Mouse (Mus musculus) lung, embryonic 15.5 days (tissue): ENCODE measurements at regions not wholly inside any gene's neighbourhood (a gene's known extent, or its start where the extent isn't known, plus 50 kb on each side); places are given as distances from the start of the nearest gene placed in this dataset.

Source experiments
- ATAC-seq: fragments of 200-750 bp; cut with Nextera tagmentation; 2 replicates; pipeline ENCODE4 v1.8.0; 2017; ENCODE audit warnings: moderate number of reproducible peaks, borderline replicate concordance; ENCODE audit not compliant: low FRiP score, low TSS enrichment; ENCODE audit errors: extremely low read depth
- H3K27ac ChIP-seq: fragments of 300-500 bp; sonication (generic); 2 replicates; pipeline ENCODE4 v1.5.1; 2015; ENCODE audit warnings: moderate library complexity, mild to moderate bottlenecking, inconsistent platforms
- H3K27me3 ChIP-seq: fragments of 300-500 bp; sonication (generic); 2 replicates; pipeline ENCODE4 v1.6.1; 2015; ENCODE audit warnings: inconsistent platforms
- H3K36me3 ChIP-seq: fragments of 300-500 bp; sonication (generic); 2 replicates; pipeline ENCODE4 v1.6.1; 2015; ENCODE audit warnings: inconsistent platforms
- H3K4me1 ChIP-seq: fragments of 300-500 bp; sonication (generic); 2 replicates; pipeline ENCODE4 v1.6.1; 2015; ENCODE audit warnings: inconsistent platforms
- H3K4me2 ChIP-seq: fragments of 300-500 bp; sonication (generic); 2 replicates; pipeline ENCODE4 v1.6.1; 2015; ENCODE audit warnings: inconsistent platforms, mild to moderate bottlenecking, moderate library complexity
- H3K4me3 ChIP-seq: fragments of 300-500 bp; sonication (generic); 2 replicates; pipeline ENCODE4 v1.5.1; 2015; ENCODE audit warnings: mild to moderate bottlenecking, inconsistent platforms
- H3K9ac ChIP-seq: fragments of 300-500 bp; sonication (generic); 2 replicates; pipeline ENCODE4 v1.6.1; 2015; ENCODE audit warnings: inconsistent platforms
- H3K9me3 ChIP-seq: fragments of 300-500 bp; sonication (generic); 2 replicates; pipeline ENCODE4 v1.6.1; 2016; ENCODE audit warnings: inconsistent platforms
- WGBS: fragments of 180-500 bp; shearing (Covaris S2); methylation state at CpG from one replicate; pipeline ENCODE4 v1.1.7; 2015; 5-methylcytosine and 5-hydroxymethylcytosine counted together

GRCm38 (mm10) chr9:101595101-101595650, 266.5 kb upstream of the 9630041A04Rik start:
- Histone ChIP-seq H3K4me3 (no peak overlapping the region), H3K36me3 (no peaks in the 10 kb centered on the region), H3K9me3 (no peaks in the 10 kb centered on the region), H3K27me3 (no peaks in the 10 kb centered on the region), H3K4me2 (no peak overlapping the region), H3K27ac (no peak overlapping the region), H3K9ac (no peak overlapping the region), H3K4me1 (no peaks in the 10 kb centered on the region)
- 75% methylated on average over 14 of the region's 14 CpGs for WGBS
- no peak for ATAC-seq

DNA sequence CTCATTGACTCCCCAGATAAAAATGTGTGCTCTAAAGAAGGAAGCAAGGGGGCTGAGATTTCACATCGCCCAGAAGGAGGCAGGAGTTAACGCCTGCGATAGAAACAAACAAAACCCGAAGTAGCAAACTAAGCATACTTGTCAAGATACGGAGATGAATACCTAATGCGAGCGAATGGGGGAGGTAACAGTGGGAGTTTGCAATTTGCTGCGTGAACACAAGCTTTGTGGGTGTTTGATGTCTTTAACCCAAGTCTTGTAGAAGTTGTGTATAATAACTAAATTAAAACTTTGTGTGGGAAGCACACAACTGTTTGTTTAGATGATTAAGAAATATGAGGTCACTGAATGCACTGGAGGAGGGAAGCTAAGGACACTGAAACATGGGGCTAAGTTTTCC, 269.0 kb upstream of the 9630041A04Rik start:
- Histone ChIP-seq H3K9ac (no peak overlapping the region), H3K9me3 (no peaks in the 10 kb centered on the region), H3K36me3 (no peaks in the 10 kb centered on the region), H3K4me3 (no peak overlapping the region), H3K4me2 (no peak overlapping the region), H3K4me1 (no peaks in the 10 kb centered on the region), H3K27me3 (no peaks in the 10 kb centered on the region), H3K27ac (no peak overlapping the region)
- no peak for ATAC-seq
- WGBS = 62% methylated on average over 8 of the region's 8 CpGs

DNA sequence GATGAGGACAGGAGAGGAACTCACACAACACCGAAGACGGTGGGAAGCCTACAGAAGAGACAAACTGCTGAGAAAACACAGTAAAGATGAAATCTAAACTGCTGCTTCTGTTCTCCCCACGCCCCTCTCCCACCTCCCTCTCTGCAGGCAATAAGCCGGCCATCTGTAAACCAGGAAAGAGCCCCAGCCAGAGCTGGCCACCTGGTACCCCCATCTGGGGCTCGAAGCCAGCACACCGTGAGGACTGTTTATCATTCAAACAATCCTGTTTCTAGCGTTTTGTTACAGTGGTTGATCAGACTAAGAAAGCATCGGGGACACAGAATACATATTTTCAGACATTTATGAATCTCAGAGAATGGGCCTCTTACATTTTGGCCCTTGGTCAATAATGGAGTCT, 270.0 kb upstream of the 9630041A04Rik start:
- H3K4me3 ChIP-seq = no peak overlapping the region
- H3K9me3 ChIP-seq = no peaks in the 10 kb centered on the region
- ATAC-seq = no peak
- no peaks in the 10 kb centered on the region for H3K27me3 ChIP-seq
- no peaks in the 10 kb centered on the region for H3K4me1 ChIP-seq
- no peak overlapping the region for H3K4me2 ChIP-seq
- 65% methylated on average over 8 of the region's 8 CpGs for WGBS
- H3K36me3 ChIP-seq = no peaks in the 10 kb centered on the region
- no peak overlapping the region for H3K27ac ChIP-seq
- no peak overlapping the region for H3K9ac ChIP-seq

DNA sequence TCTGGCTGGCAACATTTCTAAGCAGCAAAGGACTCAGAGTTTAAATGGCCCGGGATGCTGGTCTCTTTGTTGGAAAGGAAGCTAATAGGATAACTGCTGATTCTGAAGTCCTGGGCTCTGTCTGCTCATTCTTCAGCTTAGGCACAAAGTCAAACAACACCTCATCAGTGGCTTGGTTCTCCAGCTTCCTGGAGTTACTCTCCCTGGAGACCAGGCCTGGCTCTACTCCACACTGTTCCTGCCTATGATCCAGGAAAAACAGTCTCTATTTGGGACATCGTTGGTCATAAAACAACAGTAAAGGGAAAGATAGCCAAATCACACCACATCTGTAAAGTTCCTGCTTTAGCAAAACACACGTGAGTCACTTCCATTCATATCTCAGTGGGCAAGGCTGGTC, 271.3 kb upstream of the 9630041A04Rik start:
- H3K4me2 ChIP-seq = no peak overlapping the region
- no peaks in the 10 kb centered on the region for H3K4me1 ChIP-seq
- no peaks in the 10 kb centered on the region for H3K9me3 ChIP-seq
- H3K9ac ChIP-seq = no peak overlapping the region
- WGBS = 35% methylated on average over 3 of the region's 3 CpGs
- H3K36me3 ChIP-seq = no peaks in the 10 kb centered on the region
- H3K27ac ChIP-seq = peak overlapping the region; percentile 40; the same call in 1 of the 2 replicates
- peak; percentile 57; the same call in 1 of the 2 replicates for ATAC-seq
- H3K27me3 ChIP-seq = no peaks in the 10 kb centered on the region
- H3K4me3 ChIP-seq = no peak overlapping the region

GRCm38 (mm10) chr9:101581064-101581463, 280.6 kb upstream of the 9630041A04Rik start:
- H3K4me3 ChIP-seq = no peak overlapping the region
- no peak overlapping the region for H3K9ac ChIP-seq
- H3K4me1 ChIP-seq = no peaks in the 10 kb centered on the region
- no peaks in the 10 kb centered on the region for H3K9me3 ChIP-seq
- H3K36me3 ChIP-seq = no peaks in the 10 kb centered on the region
- ATAC-seq = no peak
- H3K27ac ChIP-seq = no peak overlapping the region
- WGBS = 87% methylated on average over 4 of the region's 4 CpGs
- no peaks in the 10 kb centered on the region for H3K27me3 ChIP-seq
- no peak overlapping the region for H3K4me2 ChIP-seq

GRCm38 (mm10) chr9:101570714-101571113, 290.9 kb upstream of the 9630041A04Rik start:
- no peak for ATAC-seq
- no peak overlapping the region for H3K27ac ChIP-seq
- 19% methylated on average over 4 of the region's 4 CpGs for WGBS

DNA sequence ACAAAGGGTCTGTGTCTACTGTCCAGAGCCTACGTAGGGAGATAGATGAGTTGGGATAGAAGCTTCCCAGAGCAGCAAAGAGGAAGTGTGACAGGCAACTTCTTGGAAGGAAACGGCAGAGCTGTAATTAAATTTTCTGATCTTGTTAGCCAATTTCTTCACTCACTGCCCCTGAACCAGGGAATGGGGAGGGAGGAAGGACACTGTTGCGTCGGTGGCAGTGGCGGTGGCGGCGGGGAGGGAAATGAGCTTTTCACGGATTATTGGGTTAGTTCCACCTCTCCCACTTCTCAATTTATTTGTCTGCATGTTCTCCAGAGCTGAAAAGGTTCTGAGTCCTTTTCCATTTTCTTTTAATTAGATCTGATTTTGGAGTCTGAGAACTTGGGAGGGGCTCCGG, 298.4 kb upstream of the 9630041A04Rik start:
- Histone ChIP-seq H3K27me3 (no peaks in the 10 kb centered on the region), H3K27ac (no peak overlapping the region), H3K9ac (no peak overlapping the region), H3K9me3 (no peaks in the 10 kb centered on the region), H3K36me3 (no peaks in the 10 kb centered on the region), H3K4me1 (no peaks in the 10 kb centered on the region), H3K4me3 (no peak overlapping the region), H3K4me2 (no peak overlapping the region)
- no peak for ATAC-seq
- WGBS = 67% methylated on average over 9 of the region's 9 CpGs

More at GRCm38 (mm10) chr9:101570714-101571113, 290.9 kb upstream of the 9630041A04Rik start:
- Histone ChIP-seq H3K4me1 (no peaks in the 10 kb centered on the region), H3K4me3 (no peak overlapping the region), H3K4me2 (no peak overlapping the region), H3K9ac (no peak overlapping the region), H3K9me3 (no peaks in the 10 kb centered on the region), H3K27me3 (no peaks in the 10 kb centered on the region), H3K36me3 (no peaks in the 10 kb centered on the region)

DNA sequence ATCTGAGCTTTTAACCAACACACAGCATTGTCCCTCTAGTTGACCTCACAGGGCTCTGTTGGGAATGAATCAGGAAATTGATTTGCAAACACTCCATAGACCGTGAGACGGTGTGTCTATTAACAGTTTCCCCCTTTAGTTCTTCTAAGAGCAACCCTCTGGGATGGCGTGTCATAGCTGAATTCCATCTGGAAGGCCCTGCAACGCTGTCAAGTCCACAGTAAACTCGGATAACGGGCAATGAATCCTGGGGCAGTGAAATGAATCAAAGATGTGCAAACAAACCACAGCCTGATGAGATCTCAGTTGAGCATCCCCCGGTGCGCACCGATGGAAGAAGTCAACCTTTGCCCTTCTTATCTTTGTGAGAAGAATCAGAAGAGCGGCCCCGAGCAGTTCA, 302.3 kb upstream of the 9630041A04Rik start:
- Histone ChIP-seq H3K4me2 (no peak overlapping the region), H3K36me3 (no peaks in the 10 kb centered on the region), H3K27me3 (no peaks in the 10 kb centered on the region), H3K9ac (no peak overlapping the region), H3K4me3 (no peak overlapping the region), H3K9me3 (no peaks in the 10 kb centered on the region), H3K27ac (no peak overlapping the region), H3K4me1 (peaks cover 12% of the 10 kb centered on the region; the same call in 1 of the 2 replicates)
- ATAC-seq = no peak
- 30% methylated on average over 11 of the region's 11 CpGs for WGBS

GRCm38 (mm10) chr9:101555011-101555673, 303.5 kb upstream of the Ppp2r3a start:
- Histone ChIP-seq H3K27ac (no peak overlapping the region), H3K9me3 (no peaks in the 10 kb centered on the region), H3K27me3 (no peaks in the 10 kb centered on the region), H3K4me2 (no peak overlapping the region), H3K36me3 (no peaks in the 10 kb centered on the region), H3K4me3 (no peak overlapping the region), H3K9ac (no peak overlapping the region), H3K4me1 (peaks cover 12% of the 10 kb centered on the region; the same call in 1 of the 2 replicates)
- WGBS = 22% methylated on average over 5 of the region's 5 CpGs
- ATAC-seq = peak; percentile 92

GRCm38 (mm10) chr9:101552789-101553188, 301.2 kb upstream of the Ppp2r3a start:
- Histone ChIP-seq H3K36me3 (no peaks in the 10 kb centered on the region), H3K27ac (no peak overlapping the region), H3K27me3 (no peaks in the 10 kb centered on the region), H3K4me3 (no peak overlapping the region), H3K9ac (no peak overlapping the region), H3K4me1 (peaks cover 12% of the 10 kb centered on the region; the same call in 1 of the 2 replicates), H3K4me2 (no peak overlapping the region), H3K9me3 (no peaks in the 10 kb centered on the region)
- 85% methylated on average over 6 of the region's 6 CpGs for WGBS
- ATAC-seq = no peak

DNA sequence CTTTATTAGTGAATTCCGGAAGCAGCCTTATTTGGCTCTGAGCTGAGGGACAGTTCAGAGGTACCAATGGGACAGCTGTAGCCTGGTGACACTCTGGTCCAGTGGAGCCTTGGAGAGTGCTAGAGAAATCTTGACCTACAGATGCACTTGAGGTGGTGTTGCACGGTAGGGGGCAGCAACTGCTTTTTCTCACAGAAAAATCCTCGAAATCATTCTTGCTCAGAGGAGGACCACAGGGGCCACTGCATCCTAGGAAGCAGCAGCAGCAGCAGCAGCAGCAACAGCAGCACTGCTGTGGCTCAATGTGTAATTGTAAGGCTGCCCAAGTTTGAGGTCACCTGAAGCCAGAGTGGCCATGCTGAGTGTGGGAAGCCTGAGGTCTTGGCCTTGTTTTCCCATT, 299.7 kb upstream of the Ppp2r3a start:
- H3K27ac ChIP-seq = no peak overlapping the region
- 44% methylated on average over 3 of the region's 3 CpGs for WGBS

DNA sequence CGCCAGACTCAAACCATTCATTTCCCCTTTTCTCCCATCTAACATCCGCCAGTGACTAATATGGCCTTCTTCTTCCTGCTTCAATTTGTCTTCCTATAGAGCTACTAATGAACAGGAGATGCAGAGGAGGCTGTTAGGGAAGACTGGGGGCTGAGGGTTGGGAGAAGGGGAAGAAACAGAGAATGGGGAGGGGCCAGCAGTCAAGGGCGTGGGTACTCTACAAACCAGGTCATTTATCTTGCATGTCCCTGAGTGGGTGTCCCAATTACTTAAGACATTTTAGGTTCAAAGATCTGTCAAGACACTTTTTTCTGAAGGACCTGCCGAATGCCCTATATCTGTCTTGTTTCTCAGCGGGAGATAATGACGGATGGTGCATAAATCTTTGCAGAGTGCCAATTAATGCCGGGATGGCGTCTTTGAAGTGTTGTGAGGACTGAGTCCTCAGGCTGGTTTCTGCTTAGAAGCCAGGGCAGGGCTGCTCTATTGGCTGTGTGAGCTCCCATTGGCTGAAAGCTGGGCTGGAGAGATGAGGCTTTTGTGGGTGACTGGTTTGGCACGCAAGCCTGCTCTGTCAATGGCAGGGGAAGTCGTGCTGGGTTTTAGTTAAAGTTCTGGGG, 294.7 kb upstream of the Ppp2r3a start:
- Histone ChIP-seq H3K4me1 (no peaks in the 10 kb centered on the region), H3K27ac (no peak overlapping the region), H3K4me3 (no peak overlapping the region), H3K36me3 (no peaks in the 10 kb centered on the region), H3K4me2 (no peak overlapping the region), H3K27me3 (no peaks in the 10 kb centered on the region), H3K9ac (no peak overlapping the region), H3K9me3 (no peaks in the 10 kb centered on the region)
- 20% methylated on average over 10 of the region's 10 CpGs for WGBS
- ATAC-seq = no peak

More for the DNA sequence above, 299.7 kb upstream of the Ppp2r3a start:
- H3K27me3 ChIP-seq = no peaks in the 10 kb centered on the region
- no peak overlapping the region for H3K9ac ChIP-seq
- no peak for ATAC-seq
- H3K4me2 ChIP-seq = no peak overlapping the region
- peaks cover 12% of the 10 kb centered on the region; the same call in 1 of the 2 replicates for H3K4me1 ChIP-seq
- no peaks in the 10 kb centered on the region for H3K36me3 ChIP-seq
- H3K9me3 ChIP-seq = no peaks in the 10 kb centered on the region
- H3K4me3 ChIP-seq = no peak overlapping the region
